Mouse (Mus musculus): Measurements from ENCODE around the gene Slc10a6.

Gene Slc10a6

GRCm38 (mm10) chr5:103629111-103629764 is at the start of gene Slc10a6:
Gene Slc10a6 (minus strand): TSS chr5:103629403.
- 45% methylated on average over 17 of the region's 17 CpGs for WGBS

DNA sequence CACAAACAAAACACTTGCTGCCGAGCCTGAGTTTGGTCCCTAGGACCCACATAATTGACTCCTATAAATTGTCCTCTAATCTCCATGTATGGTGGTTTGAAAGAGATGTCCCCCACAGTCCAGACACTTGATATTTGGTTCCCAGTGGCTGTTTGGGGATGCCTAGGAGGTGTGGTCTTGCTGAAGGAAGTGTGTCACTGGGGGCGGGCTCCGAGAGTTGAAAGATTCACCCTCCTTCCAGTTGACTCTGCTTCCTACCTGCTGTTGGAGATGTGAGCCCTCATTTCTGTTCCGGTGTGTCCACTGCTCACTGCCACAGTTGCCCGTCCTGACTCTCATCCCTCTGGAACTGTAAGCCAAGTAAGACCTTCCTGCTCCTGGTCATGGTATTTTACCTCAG is 49.8 kb upstream of the Slc10a6 start:
- WGBS: 94% methylated on average over 5 of the region's 5 CpGs

- 88% methylated on average over 6 of the region's 6 CpGs for WGBS
These were observed 48.7 kb upstream of the Slc10a6 start for GRCm38 (mm10) chr5:103677894-103678293.

DNA sequence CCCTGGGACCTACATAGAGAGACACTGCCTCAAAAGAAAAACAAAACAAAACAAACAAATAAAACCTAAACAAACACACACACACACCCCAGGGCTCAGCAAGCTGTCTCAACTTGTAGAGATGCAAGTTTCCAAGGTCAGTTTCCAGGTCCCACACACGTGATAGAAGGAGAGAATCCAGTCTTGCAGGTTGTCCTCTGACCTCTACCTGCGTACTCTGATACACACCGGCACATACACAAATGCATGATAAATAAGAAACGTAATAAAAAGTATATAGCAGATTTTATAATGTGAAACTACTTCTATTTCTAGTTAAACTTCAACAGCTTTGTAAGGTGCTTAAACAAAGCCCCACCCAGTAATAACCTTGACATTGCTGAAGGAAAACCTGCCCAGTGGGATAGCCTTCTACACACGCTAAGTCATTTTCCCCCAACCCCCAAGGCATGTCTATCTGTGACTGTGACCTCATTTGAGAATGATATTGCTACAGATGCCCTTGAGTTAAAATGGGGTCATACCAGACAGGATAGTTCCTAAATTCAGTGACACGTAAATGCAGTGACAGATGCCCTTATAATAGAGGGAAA is 47.2 kb upstream of the Slc10a6 start:
- WGBS: 91% methylated on average over 6 of the region's 6 CpGs

- WGBS: 67% methylated on average over 6 of the region's 6 CpGs
These were observed 45.3 kb upstream of the Slc10a6 start for GRCm38 (mm10) chr5:103674482-103674881.

DNA sequence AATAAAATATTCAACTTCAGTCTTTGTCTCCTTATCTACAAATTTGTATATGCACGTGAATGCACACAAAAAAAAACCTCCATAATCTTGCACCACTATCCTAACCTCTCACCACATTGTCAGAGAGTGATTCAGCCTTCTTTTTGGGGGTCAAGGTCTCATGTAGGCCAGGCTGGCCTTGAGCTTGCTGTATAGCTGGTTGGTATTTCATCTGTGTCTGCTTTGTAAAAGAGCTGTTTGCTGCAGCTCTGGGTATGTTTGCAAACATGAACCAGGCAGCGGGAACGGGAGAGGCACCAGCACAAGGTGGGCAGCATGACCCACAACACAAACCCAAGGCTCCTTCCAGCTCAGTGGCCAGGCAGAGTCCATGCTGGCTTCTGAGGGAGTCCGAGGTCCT is 44.4 kb upstream of the Slc10a6 start:
- 87% methylated on average over 4 of the region's 4 CpGs for WGBS

DNA sequence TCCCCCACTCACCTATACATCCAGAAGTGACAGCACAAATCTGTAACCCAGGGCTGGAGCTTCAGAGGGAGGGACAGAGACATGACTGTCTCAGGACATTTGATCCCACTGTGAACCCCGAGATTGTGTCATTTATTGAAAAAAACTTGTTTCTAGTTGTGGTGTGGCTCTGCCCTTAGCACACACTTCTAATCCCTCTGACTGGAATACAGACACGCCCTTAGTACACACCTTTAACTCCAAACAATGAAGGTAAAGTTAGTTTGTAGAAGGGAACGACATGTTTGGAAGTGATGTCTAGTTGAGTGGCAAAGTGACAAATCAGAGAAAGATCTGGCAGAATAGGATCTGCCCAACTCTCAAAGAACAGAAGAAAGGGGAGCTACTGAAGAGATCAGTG is 42.7 kb upstream of the Slc10a6 start:
- WGBS: 88% methylated on average over 3 of the region's 3 CpGs

DNA sequence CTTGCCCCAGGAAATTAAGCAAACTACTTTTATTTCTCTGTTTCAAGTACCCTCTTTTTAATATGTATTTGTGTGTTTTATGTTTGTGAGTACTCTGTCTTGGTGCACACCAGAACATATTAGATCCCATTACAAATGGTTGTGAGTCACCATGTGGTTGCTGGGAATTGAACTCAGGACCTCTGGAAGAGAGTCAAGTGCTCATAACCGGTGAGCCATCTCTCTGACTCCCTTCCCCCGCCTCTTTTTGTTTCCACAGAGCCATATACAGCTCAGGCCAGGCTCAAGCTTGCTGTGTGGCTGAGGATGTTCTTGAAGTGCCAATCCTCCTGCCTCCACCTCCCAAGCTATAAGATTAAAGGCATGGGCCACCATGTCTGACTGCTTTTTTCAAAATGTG is 36.7 kb upstream of the Slc10a6 start:
- WGBS: 85% methylated on average over 2 of the region's 2 CpGs

DNA sequence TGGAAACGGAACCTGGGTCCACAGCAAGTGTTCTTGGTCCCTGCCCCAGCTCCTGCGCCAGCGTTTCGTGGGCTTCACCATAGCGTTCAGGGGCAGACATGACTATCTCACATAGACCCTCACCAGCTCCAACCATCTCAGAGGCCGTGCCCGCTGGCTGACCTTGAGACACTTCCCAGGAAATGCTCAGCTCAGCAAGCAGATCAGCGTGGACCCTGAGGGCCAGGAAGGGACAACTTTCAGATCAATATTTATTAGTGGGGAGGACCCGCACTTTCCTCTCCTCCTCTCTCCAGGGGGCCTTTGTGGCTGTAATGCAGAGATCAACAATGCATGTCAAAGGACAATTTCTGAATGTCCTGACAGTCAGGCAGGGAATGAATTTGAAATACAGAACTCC is 35.7 kb upstream of the Slc10a6 start:
- 86% methylated on average over 9 of the region's 9 CpGs for WGBS

DNA sequence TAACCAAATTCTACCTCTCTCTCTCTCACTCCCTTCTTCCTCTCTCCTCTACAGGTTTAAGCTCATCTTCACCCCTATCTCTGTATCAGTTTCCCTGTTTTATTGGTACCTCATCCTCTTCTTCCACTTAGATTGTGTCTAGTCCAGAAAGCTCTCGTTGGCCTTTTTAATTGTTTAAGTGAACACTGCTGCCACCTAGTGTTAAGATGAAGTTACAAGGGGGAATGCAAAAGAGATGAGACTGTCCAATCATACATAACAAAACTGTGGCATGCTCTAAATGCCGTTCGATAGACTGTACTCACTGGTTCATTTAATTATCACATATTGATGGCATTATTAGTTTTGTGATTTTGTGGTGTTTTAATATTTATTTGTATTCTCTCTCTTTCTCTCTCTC is 30.4 kb upstream of the Slc10a6 start:
- 18% methylated on average over 3 of the region's 3 CpGs for WGBS

- WGBS: 62% methylated on average over 5 of the region's 5 CpGs
These were observed 29.7 kb upstream of the Slc10a6 start for GRCm38 (mm10) chr5:103658921-103659320.

- 4% methylated on average over 54 of the region's 56 CpGs for WGBS
These were observed 26.3 kb upstream of the Slc10a6 start, which contains the start of gene 1700016H13Rik for GRCm38 (mm10) chr5:103655346-103656118. Gene 1700016H13Rik (minus strand): TSS chr5:103656010.

- 66% methylated on average over 4 of the region's 4 CpGs for WGBS
These were observed 25.6 kb upstream of the Slc10a6 start for GRCm38 (mm10) chr5:103654780-103655179.

DNA sequence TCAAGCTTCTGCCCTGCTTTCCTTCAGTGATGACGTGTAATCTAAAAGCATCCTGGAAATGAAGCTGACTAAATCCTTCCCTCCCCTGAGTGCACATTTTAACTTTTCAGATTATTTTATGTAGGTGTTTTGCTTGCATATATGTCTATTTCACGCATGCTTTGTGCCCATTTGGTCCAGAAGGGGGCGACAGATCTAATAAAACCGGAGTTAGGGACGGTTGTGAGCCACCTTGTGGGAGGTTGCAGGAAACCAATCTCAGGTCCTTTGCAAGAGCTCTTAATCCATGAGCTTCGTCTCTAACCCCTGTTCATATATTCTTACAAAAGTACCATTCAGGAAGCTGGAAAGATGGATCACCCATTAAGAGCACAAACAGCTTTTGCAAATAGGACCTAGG is 25.0 kb upstream of the Slc10a6 start:
- 36% methylated on average over 6 of the region's 6 CpGs for WGBS

- WGBS: 88% methylated on average over 3 of the region's 3 CpGs
These were observed 18.1 kb upstream of the Slc10a6 start for GRCm38 (mm10) chr5:103647320-103647719.

GRCm38 (mm10) chr5:103644167-103644566 is 15.0 kb upstream of the Slc10a6 start:
- WGBS: 97% methylated on average over 1 of the region's 1 CpGs

- 91% methylated on average over 2 of the region's 2 CpGs for whole genome bisulfite sequencing
These were observed 8.0 kb upstream of the Slc10a6 start for GRCm38 (mm10) chr5:103637162-103637561.

GRCm38 (mm10) chr5:103629854-103630580 is 814 bp upstream of the Slc10a6 start:
- 67% methylated on average over 9 of the region's 9 CpGs for WGBS

DNA sequence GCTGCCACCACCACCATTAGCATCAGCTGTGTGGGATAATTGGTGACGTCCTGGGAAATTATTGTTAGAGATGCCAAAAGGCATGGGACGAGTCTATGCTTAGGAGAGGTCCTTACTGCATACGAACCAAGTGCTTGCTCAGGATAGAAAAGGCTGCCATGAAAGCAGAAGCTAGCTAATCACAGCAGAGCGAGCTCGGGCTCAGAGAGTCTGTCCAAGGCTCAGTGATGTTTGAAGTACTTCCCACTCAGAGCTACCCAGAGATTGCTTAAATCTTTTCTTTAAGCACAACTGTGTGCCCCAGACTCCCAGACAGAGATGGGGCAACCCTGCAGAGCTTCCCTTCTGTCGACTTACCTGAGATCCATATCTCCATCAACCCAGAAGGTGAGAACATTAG is 704 bp downstream of the Slc10a6 start:
- 92% methylated on average over 6 of the region's 6 CpGs for WGBS

- WGBS: 91% methylated on average over 5 of the region's 5 CpGs
These were observed 4.4 kb downstream of the Slc10a6 start for GRCm38 (mm10) chr5:103624831-103625230.

GRCm38 (mm10) chr5:103622321-103622720 is 6.9 kb downstream of the Slc10a6 start:
- WGBS: 75% methylated on average over 5 of the region's 5 CpGs

GRCm38 (mm10) chr5:103620301-103620973 is 8.8 kb downstream of the Slc10a6 start:
- WGBS: 70% methylated on average over 12 of the region's 12 CpGs
